Mouse (Mus musculus) frontal cortex, postnatal 25 days (tissue): ENCODE data around the gene Zswim4.

Experiments used
- DNase-seq, 2 experiments: peaks; one replicate each; pipeline ENCODE4 v3.0.0; 2022; ENCODE audit warnings: low spot score in 2 of 2

Gene Zswim4

DNA sequence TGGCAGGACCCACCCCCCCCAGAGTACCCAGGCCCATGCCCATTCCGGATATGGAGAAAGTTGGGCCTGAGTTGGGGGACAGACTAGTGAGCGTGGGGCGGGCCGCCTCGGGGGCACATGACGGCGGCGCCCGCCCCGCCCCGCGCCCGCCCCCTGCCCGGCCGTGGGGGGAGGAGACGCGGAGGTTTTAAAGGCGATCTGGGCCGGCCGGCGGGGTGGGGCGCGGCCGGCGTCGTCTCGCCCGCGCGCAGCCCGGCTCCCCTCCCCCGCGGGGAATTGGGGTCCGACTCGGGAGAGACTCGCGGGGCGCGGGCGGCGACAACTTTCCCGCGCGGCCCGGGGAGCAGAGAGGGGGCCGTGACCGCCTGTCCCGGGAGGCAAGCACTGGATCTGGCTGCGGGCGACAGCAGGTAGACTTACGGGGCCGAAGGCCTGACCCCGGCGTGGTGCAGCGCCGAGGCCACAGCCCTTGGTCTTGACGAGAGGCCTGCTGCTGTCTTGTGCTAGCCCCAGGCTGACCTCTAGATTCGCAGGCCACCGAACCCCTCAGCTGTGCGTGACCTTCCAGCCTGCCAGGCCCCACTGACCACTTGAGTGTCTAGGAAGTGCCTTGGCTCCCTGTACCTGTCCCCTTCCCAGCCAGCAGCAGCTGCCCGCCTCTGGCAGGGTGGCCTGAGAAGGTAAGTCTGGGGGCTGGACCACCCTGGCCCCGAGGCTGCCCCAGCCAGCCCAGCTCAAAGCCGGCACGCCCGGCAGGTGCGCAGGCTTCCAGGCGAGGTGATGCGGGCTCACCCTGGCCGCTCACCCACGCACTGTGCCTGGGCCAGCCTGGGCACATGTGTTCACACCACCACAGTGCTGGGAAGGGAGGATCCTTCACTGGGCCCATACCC, 36.0 kb downstream of the Zswim4 start:
- no peak for DNase-seq

DNA sequence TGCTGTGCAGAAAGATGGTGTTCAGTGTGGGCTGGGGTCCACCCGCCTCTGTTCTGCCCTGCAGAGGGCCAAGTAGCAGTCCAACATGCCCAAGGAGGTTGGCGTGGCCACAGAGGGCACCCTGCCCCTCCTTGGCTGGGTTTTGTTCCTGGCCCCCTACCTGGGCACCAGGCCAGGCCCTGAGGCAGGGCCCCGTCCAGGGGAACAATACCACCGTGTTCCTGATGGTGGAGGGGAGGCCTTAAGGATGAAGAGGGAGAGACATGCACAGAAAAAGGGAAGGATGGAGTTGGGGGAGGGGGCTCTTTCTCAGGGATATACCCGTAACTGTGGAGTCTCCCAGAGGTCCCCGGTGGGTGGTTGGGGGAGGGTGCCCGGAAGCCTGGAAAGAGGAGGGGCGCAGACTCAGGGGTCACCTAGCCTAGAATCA, 36.7 kb downstream of the Zswim4 start:
- DNase-seq: no peak

DNA sequence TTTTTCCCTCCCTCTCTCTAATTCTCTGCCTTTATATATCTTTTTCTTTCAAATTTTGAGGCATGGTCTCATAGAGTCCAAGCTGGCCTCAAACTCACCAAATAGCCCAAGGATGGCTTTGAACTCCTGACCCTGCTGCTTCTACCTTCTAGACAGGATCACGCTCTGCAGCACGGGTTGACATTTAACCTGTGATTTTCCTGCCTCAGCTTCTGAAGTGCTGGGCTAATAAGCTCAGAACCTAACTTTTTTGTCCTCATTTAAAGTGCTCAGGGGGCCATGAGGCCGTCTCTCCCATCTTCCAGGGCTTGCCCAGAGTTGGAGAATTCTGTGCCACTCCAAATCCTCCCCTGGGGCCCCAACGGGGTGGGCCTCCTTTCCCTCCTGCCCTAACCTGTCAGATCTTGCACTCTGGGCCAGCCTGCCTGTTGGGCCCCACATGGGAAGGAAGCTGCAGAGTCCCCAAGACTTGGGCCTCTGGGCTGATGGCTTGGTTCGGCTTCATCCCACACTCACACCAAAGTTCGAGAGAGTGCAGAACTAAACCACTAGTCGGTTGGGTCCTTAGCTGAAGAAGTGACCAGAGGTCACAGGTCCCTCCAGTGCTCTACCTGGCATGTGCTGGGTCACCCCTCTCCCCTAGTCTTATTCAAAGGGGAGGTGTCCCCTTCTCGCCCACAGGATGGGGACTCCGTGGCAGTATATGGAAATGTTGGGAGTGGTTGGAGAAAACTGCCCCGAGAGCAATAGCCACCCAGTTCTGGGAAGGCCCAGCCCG, 37.3 kb downstream of the Zswim4 start:
- no peak for DNase-seq

DNA sequence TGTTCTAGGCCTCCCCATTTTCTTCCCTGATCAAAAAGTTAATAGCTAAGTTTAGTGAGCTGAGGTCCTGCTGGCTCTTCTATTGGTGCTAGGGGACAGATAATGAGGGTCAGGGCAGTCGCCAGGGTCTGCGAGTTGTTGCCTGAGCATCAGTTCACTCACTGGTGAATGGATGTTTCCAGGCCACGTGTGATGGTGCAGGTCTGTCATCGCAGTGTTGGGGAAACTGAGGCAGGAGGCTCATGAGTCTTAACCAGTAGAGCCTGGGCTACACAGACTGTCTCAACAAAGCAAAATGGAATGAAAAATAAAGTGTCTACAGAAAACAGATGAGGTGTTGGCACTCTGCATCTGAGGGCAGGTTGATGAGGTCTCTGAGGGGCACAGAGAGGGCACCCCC, 38.0 kb downstream of the Zswim4 start:
- no peak for DNase-seq

DNA sequence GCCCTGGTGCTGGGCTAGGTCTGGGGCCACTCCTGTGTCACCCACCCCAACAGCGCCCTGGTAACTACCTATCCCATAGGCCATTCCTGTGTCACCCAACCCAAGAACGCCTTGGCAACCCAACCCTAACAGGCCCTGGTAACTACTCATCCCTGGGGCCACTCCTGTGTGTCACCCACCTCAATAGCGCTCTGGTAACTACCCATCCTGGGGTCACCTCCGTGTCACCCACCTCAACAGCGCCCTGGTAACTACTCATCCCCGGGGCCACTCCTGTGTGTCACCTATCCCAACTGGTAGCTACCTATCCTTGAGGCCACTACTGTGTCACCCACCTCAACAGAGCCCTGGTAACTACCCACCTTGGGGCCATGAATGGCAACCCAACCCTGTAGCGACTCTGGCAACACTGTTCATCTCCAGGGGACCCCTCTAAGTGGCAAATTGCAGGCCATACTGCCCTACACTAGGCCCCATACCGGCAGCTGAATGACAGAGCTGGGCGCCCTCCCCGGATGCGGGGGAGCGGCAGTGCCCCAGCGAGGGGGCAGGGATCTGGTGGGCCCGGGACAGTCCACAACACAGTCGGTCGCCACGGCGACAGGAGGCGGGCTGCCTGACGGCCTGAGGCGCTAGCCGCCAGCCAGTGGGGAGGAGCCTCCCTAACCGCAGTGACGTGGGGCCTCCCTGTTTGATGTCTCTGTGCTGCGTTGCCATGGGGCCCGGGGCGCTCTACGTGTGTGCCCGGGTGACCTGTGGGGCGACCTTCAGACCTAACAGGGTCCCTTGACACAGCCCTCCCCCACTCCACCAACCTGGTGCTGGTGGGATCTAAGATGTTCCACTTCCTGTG, 38.7 kb downstream of the Zswim4 start:
- peak; percentile 59 to 67 for DNase-seq

DNA sequence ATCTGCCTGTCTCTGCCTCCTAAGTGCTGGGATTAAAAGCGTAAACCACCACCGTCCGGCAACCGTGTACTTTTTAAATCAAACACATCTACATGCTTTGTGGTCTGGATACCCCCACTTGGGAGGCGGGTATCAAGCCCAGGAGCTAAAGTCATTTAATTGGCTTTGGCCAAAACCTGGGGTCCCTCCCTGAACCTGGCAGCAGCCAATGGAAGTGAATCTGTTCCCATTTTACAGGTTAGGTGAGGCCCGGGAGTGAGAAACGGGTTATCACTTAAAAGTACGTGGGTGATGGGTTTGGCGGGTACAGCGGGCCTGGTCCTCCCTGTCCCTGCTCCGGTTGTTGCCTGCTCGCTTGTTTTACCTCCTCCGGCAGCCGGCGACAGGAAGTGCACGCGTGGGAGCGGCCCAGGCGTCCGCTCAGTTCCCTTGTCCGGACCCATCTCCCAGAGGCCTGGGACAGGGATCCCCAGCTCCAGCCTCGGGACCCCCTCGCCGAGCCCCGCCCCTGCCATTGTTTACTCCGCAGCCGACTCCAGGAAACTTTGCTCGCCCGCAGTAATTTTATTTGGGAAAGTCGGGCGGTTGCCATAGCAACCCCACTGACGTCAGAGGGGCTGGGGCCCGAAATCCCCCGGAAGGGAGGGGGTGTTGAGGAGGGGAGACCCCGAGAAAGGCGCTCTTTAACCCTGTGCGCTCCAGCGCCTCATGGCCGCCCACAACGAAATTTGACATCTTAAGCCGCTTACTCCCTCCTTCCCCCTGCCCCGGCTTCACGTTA, 39.5 kb downstream of the Zswim4 start:
- DNase-seq: peak; percentile 60 to 63

DNA sequence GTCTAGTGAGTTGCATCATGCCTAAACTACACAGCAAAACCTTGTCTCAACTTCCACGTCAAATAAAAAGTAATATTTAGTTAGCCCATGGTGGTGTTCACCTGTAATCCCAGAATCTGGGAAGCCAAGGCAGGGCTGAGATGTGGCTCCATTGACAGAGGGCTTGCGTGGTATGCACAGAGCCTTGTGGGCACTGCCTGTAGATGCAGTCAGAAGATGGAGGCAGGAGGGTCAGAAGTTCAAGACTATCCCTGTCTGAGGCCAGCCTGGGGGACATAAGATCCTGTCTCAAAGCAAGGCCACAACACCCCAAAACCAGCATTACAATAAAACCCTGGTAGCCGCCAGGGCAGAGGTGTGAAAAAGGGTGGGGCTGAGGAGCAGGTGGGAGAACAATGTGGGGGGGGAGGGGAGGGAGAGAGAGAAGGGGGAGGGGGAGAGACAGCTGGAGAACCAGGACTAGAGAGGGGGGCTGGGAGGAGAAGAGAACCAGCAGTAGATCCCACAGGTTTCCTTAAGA, 42.6 kb downstream of the Zswim4 start:
- DNase-seq: no peak

DNA sequence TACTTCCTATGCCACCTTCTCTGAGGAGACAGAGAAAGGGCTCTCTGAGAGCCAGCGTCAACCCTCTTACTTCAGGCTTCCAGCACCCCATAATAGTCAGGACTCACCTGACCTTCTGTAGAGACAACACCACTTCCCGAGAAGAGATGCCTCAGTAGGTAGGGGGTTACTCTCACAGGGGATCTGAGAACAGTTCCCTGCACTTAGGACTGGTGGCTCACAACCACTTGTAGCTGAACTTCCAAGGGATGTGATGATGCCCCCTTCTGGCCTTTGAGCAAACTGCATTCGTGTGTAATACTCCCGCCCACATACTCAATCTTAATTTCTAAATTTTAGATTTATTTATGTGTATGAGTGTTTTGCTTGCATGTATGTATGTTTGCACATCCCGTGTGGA, 43.3 kb downstream of the Zswim4 start:
- no peak for DNase-seq

DNA sequence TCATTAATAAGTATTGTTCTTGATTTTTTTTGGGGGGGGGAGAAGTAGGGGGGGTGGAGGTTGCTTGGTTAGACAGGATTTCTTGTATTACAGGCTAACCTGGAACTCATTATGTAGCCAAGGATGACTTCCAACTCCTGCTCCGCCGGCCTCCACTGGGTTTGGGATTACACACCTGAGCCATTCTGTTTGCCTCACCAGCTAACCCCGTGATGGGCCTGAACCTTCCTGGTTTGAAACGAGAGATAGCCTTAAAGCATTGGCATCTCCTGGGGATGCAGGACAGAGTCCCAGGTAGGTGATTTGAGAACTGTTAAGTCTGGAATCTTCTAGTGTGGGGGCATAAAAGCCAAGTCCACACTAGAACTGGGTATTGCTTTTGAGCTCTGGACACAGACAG, 43.7 kb downstream of the Zswim4 start:
- no peak for DNase-seq

DNA sequence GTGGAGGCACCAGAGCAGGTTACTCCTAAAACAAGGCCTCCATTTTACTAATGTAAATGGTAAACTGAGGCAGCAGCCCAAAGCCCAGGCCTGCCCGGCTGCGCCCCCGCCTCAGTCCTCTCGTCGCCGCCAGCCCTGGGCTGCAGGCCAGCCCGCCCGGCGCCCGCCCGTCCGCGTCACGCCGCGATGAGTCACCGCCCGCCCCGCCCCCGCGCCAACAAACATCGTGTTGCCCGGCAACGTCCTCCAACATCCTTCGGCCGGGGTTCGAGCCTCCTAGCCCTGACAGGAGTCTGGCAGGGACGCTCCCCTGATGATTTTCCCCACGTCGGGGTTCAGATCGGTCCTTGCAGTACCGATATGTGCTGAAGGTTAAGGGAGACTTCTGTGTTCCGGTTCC, 44.3 kb downstream of the Zswim4 start:
- DNase-seq: peak; percentile 42 to 51

DNA sequence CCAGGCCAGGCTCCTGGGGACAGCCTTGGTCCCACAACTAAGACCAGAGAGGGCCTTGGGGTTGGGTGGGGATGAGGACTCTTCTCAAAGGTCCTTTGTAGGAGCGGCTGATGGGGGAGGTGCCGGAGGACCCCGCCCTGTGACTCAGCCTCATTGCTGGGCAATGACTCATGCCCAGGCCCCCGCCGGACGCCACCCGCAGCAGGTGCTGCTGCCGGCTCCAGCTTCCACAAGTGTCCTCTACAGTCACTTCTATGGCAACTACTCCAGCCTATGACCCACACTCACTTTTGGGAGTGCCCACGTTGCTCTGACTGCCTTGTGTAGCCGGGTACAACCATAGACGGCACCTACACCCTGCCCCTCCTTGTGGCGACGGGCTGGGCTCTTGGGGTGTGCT, 44.8 kb downstream of the Zswim4 start:
- no peak for DNase-seq

DNA sequence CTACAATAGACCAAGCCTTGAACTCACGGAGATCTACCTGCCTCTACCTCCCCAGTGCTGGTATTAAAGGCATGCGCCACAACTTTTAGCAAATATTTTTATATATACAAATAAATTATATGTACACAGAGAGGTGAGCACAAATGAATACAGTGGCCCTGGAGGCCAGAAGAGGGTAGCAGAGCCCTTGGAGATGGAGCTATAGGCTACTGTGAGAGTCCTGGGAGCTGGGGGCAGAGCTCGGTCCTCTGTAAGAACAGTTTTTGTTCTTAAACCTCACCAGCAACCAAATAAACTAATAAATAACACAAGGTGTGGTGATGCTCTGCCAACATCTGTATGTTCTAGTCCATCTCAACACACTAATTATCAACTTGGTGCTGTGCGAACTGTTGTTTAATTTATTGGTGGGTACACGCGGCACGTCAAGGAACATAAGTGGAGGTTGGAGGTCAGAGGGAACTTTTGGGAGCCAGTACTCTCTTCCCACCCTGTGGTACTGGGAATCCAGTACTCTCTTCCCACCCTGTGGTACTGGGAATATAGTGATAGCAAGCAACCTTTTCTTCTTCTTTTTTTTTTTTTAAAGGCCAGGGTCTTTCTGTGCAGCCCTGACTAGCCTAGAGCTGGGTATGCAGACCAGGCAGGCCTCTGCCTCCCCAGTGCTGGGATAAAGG, 46.5 kb downstream of the Zswim4 start:
- DNase-seq: no peak

GRCm38 (mm10) chr8:84189603-84190002, 47.3 kb downstream of the Zswim4 start:
- DNase-seq: no peak

- DNase-seq: no peak
Measured at GRCm38 (mm10) chr8:84188671-84189070, 48.2 kb downstream of the Zswim4 start.

GRCm38 (mm10) chr8:84187065-84187755, 49.6 kb downstream of the Zswim4 start:
- peak in 1 of 2 experiments; percentile 28 for DNase-seq

- peak; percentile 58 to 66 for DNase-seq
Measured at GRCm38 (mm10) chr8:84186547-84186946, 50.3 kb downstream of the Zswim4 start.

DNA sequence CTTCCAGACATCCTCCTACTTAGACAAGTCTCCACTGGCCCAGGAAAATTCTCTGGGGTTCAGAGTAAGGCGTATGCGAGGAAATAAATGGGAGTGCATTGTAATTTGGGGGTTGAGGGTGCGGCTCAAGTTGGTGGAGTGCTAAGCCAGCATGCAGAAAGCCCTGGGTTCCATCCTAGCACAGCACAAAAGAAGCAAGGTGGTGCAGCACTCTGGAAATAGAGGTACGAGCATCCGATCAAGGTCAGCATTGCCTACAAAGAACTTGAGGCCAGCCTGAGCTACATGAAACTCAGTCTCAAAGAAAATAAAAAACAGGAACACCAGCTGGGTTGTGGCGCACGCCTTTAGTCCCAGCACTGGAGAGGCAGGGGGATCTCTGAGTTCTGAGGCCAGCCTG, 51.7 kb downstream of the Zswim4 start, which contains the start of gene Nanos3:
Gene Nanos3 (minus strand): TSS at position 101 of the 400 bp plus-strand sequence.
- DNase-seq: no peak

DNA sequence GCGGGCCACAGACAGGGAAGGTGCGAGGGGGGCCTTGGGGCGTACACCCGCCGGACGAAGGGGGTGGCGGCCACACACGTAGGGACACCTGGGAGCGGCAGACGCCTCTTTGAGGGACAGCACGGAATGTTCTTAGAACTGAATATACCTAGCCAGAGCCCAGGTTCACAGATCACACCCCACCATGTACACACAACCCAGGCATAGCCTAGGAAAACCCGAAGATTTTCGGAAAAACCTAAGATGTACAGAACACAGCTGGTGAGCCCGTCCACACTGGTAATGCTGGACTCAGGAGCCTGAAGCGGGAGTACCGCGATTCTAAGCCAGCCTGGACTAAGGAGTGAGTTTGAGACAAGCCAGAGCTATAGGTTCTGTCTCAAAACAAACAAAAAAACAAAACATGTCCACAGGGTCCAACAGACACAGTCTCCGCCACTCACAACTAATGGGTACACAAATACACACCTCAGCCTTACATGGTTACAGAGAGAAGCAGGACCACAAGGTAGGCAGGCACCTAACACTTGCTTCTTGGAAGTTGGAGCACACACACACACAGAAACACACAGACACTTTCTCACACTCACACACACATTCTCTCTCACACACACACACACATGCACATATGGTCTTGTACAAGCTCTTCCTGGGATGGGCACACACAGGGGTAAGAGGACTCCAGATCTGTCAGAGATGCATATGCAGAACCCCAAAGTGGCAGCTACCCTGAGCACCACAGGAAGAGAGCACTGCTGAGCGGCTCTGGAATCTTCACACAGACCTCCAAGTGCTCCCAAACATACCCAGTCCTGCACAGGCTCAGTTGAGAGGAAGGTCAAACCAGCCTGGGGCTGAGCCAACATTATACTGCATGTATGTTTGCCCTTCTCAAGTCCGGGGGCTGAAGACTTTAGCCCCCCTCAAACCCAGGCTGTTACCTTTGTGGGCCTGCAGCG, 52.5 kb downstream of the Zswim4 start:
- no peak for DNase-seq
